ENCODE assay signal across 16 mouse cellular contexts in genomic region chr15:88902200-88902875, GRCm38 (mm10). TPM values are rescaled to one million over a fixed set of nuclear protein-coding genes. Genes with fewer than 3 reads are reported as not detected.
DNase-seq lines count a peak whose midpoint lies in the region; ATAC-seq and TF ChIP-seq lines count a peak whose summit lies in the region.
"Had no signal": no experiment of that assay in that cellular context is flagged by ENCODE, and none has a peak within 500 bp of the region (broad histone marks: within the 10 kb centered on the region; RNA-seq: fewer than 3 reads in every experiment).

No protein-coding gene starts in this region.

- no peak for ATAC-seq in hindbrain, embryonic 13.5 days (ENCODE audit: low FRiP score)
- no peak for ATAC-seq in hindbrain, embryonic 16.5 days
- ATAC-seq in liver, embryonic 15.5 days (ENCODE audit: insufficient read depth), result peak; percentile 56; the same call in 1 of the 2 replicates
- ATAC-seq in midbrain, embryonic 16.5 days, result no peak
- ATAC-seq: CD4-positive, CD25-positive, alpha-beta regulatory T cell, adult 4 months; forebrain, embryonic 16.5 days had no signal

- no peak overlapping the region for H3K4me2 ChIP-seq in hindbrain, embryonic 13.5 days
- no peak overlapping the region for H3K4me2 ChIP-seq in hindbrain, embryonic 16.5 days (ENCODE audit: low read length)
- no peak overlapping the region for H3K4me2 ChIP-seq in liver, embryonic 15.5 days
- no peak overlapping the region for H3K4me2 ChIP-seq in midbrain, embryonic 16.5 days (ENCODE audit: low read length)
- H3K4me2 ChIP-seq: heart, embryonic 12.5 days; hindbrain, embryonic 12.5 days had no signal

- TF ChIP-seq CTCF in thymus, adult 2 months (IDR thresholded peaks at IDR 0.05; ENCODE audit: borderline replicate concordance, control insufficient read depth, extremely low read depth, insufficient read depth, low read length, poor library complexity), result no peak

- H3K36me3 ChIP-seq in hindbrain, embryonic 13.5 days, result no peaks in the 10 kb centered on the region
- H3K36me3 ChIP-seq in hindbrain, embryonic 16.5 days (ENCODE audit: control insufficient read depth, insufficient read depth, low read length), result no peaks in the 10 kb centered on the region
- H3K36me3 ChIP-seq in liver, embryonic 15.5 days (replicated peaks), result no peaks in the 10 kb centered on the region
- no peaks in the 10 kb centered on the region for H3K36me3 ChIP-seq in midbrain, embryonic 16.5 days (ENCODE audit: control insufficient read depth, insufficient read depth, low read length)
- H3K36me3 ChIP-seq in thymus, adult 2 months (ENCODE audit: control insufficient read depth, insufficient read depth, low read length), result no peaks in the 10 kb centered on the region
- H3K36me3 ChIP-seq: heart, embryonic 12.5 days; hindbrain, embryonic 12.5 days had no signal

- peak; percentile 89 for DNase-seq in adipocyte (ENCODE audit: low spot score)
- DNase-seq in lung, postnatal 36 days, result peak; percentile 60
- DNase-seq in thymus, adult 2 months, result no peak
- DNase-seq in testis, postnatal 10 days (ENCODE audit: low spot score), result no peak
- DNase-seq: kidney, adult 18-20 months; kidney, postnatal 4 days; left cerebral cortex, postnatal 4 days had no signal

- TF ChIP-seq POLR2A in thymus, adult 2 months (IDR thresholded peaks at IDR 0.05; ENCODE audit: control insufficient read depth, extremely low read depth, insufficient read depth, low read length, poor library complexity), result no peak

- WGBS in hindbrain, embryonic 13.5 days, result 87% methylated on average over 15 of the region's 15 CpGs
- WGBS in hindbrain, embryonic 16.5 days, result 85% methylated on average over 15 of the region's 15 CpGs
- 58% methylated on average over 15 of the region's 15 CpGs for WGBS in liver, embryonic 15.5 days (ENCODE audit: insufficient replicate concordance)
- WGBS in midbrain, embryonic 16.5 days, result 90% methylated on average over 15 of the region's 15 CpGs
- WGBS in thymus, adult 2 months, result 92% methylated on average over 15 of the region's 15 CpGs

- no peaks in the 10 kb centered on the region for H3K9me3 ChIP-seq in hindbrain, embryonic 13.5 days
- no peaks in the 10 kb centered on the region for H3K9me3 ChIP-seq in hindbrain, embryonic 16.5 days (ENCODE audit: control insufficient read depth, low read length)
- H3K9me3 ChIP-seq in liver, embryonic 15.5 days (replicated peaks), result no peaks in the 10 kb centered on the region
- H3K9me3 ChIP-seq in midbrain, embryonic 16.5 days (replicated peaks; ENCODE audit: control insufficient read depth, low read length, poor library complexity, severe bottlenecking), result no peaks in the 10 kb centered on the region
- H3K9me3 ChIP-seq: heart, embryonic 12.5 days; hindbrain, embryonic 12.5 days had no signal

- H3K27ac ChIP-seq in hindbrain, embryonic 13.5 days, result no peak overlapping the region
- no peak overlapping the region for H3K27ac ChIP-seq in hindbrain, embryonic 16.5 days (ENCODE audit: low read depth, low read length)
- H3K27ac ChIP-seq in liver, embryonic 15.5 days (replicated peaks), result no peak overlapping the region
- H3K27ac ChIP-seq in midbrain, embryonic 16.5 days (ENCODE audit: low read length), result no peak overlapping the region
- H3K27ac ChIP-seq in thymus, adult 2 months (ENCODE audit: control insufficient read depth, insufficient read depth, low read length), result no peak overlapping the region
- H3K27ac ChIP-seq: hindbrain, embryonic 12.5 days had no signal

- no peak overlapping the region for H3K4me3 ChIP-seq in hindbrain, embryonic 13.5 days
- H3K4me3 ChIP-seq in hindbrain, embryonic 16.5 days (ENCODE audit: low read length), result no peak overlapping the region
- H3K4me3 ChIP-seq in liver, embryonic 15.5 days (replicated peaks), result no peak overlapping the region
- no peak overlapping the region for H3K4me3 ChIP-seq in midbrain, embryonic 16.5 days (ENCODE audit: low read depth, low read length)
- H3K4me3 ChIP-seq in thymus, adult 2 months (ENCODE audit: control insufficient read depth, insufficient read depth, low read length), result no peak overlapping the region
- H3K4me3 ChIP-seq: heart, embryonic 12.5 days; hindbrain, embryonic 12.5 days had no signal

- peak overlapping the region; percentile 25; the same call in 1 of the 2 replicates for H3K9ac ChIP-seq in hindbrain, embryonic 13.5 days
- H3K9ac ChIP-seq in hindbrain, embryonic 16.5 days (ENCODE audit: low read depth, low read length), result no peak overlapping the region
- H3K9ac ChIP-seq in liver, embryonic 15.5 days, result no peak overlapping the region
- H3K9ac ChIP-seq in midbrain, embryonic 16.5 days (ENCODE audit: low read depth, low read length), result no peak overlapping the region
- H3K9ac ChIP-seq: heart, embryonic 12.5 days; hindbrain, embryonic 12.5 days had no signal

- H3K4me1 ChIP-seq in hindbrain, embryonic 13.5 days (replicated peaks), result no peaks in the 10 kb centered on the region
- no peaks in the 10 kb centered on the region for H3K4me1 ChIP-seq in hindbrain, embryonic 16.5 days (ENCODE audit: control insufficient read depth, insufficient read depth, low read depth, low read length)
- no peaks in the 10 kb centered on the region for H3K4me1 ChIP-seq in liver, embryonic 15.5 days (replicated peaks)
- H3K4me1 ChIP-seq in midbrain, embryonic 16.5 days (ENCODE audit: control insufficient read depth, insufficient read depth, low read length), result no peaks in the 10 kb centered on the region
- H3K4me1 ChIP-seq in thymus, adult 2 months (replicated peaks; ENCODE audit: control insufficient read depth, insufficient read depth, low read length), result no peaks in the 10 kb centered on the region
- H3K4me1 ChIP-seq: heart, embryonic 12.5 days; hindbrain, embryonic 12.5 days had no signal

- H3K27me3 ChIP-seq in hindbrain, embryonic 13.5 days, result 0 out of 2 replicates have a peak, but pooled peaks cover 5% of the 10 kb centered on the region
- no peaks in the 10 kb centered on the region for H3K27me3 ChIP-seq in hindbrain, embryonic 16.5 days (replicated peaks; ENCODE audit: control insufficient read depth, insufficient read depth, low read length)
- no peaks in the 10 kb centered on the region for H3K27me3 ChIP-seq in liver, embryonic 15.5 days
- H3K27me3 ChIP-seq in midbrain, embryonic 16.5 days (ENCODE audit: control insufficient read depth, insufficient read depth, low read depth, low read length), result no peaks in the 10 kb centered on the region
- no peaks in the 10 kb centered on the region for H3K27me3 ChIP-seq in thymus, adult 2 months (ENCODE audit: control insufficient read depth, insufficient read depth, low read length)
- H3K27me3 ChIP-seq: heart, embryonic 12.5 days; hindbrain, embryonic 12.5 days had no signal

RNA-seq across cellular contexts. Expression of gene Pim3, which starts 40.4 kb away (rescaled TPM):
- polyA plus RNA-seq in hindbrain, embryonic 13.5 days (2015; fragmentation: Nextera tagmentation; extraction: Ambion mirVana), result 45.6 and 47.2 TPM in 2 replicates
- polyA plus RNA-seq in hindbrain, embryonic 16.5 days (2015; fragmentation: Nextera tagmentation; extraction: Ambion mirVana), result 71.4 and 77.4 TPM in 2 replicates
- polyA plus RNA-seq in liver, embryonic 15.5 days (2015; fragmentation: Nextera tagmentation; extraction: Ambion mirVana), result 22.0 and 34.4 TPM in 2 replicates
- polyA plus RNA-seq in midbrain, embryonic 16.5 days (2015; fragmentation: Nextera tagmentation; extraction: Ambion mirVana), result 64.7 and 67.5 TPM in 2 replicates
- 35.8 and 46.3 TPM in 2 replicates for polyA plus RNA-seq in thymus, adult 2 months (2012; rRNA removed)

RNA-seq across cellular contexts. Expression of gene Ttll8, which starts 51.9 kb away (rescaled TPM):
- not detected in 2 replicates for polyA plus RNA-seq in hindbrain, embryonic 13.5 days (2015; fragmentation: Nextera tagmentation; extraction: Ambion mirVana)
- polyA plus RNA-seq in hindbrain, embryonic 16.5 days (2015; fragmentation: Nextera tagmentation; extraction: Ambion mirVana), result 0.06 and 0.13 TPM in 2 replicates
- not detected in 2 replicates for polyA plus RNA-seq in liver, embryonic 15.5 days (2015; fragmentation: Nextera tagmentation; extraction: Ambion mirVana)
- 0.16 and 0.34 TPM in 2 replicates for polyA plus RNA-seq in midbrain, embryonic 16.5 days (2015; fragmentation: Nextera tagmentation; extraction: Ambion mirVana)
- 0.05 and 0.06 TPM in 2 replicates for polyA plus RNA-seq in thymus, adult 2 months (2012; rRNA removed)
- polyA plus RNA-seq: CD4-positive, CD25-positive, alpha-beta regulatory T cell, adult 4 months; heart, embryonic 12.5 days; hindbrain, embryonic 12.5 days; thymus, postnatal 0 days had no signal

Comparison
In these comparisons a context has a peak if more than half of its experiments do, and no peak if none do; other contexts are left out.
1. DNase-seq: peak in adipocyte (single experiment) and lung, postnatal 36 days (single experiment); none in thymus, adult 2 months (single experiment) and testis, postnatal 10 days (single experiment).